Mouse (Mus musculus) mouse trophoblast stem cell (cell line): ENCODE measurements around the gene Neurod2.

ENCODE experiments used
- in situ Hi-C, 2 experiments: fragments of 300-500 bp; cut with MseI, MboI; formaldehyde crosslinking; loops; 2 replicates in 1 of 2; 3 replicates in 1 of 2; pipeline ENCODE4 v1.15.1; 2025

Neurod2 gene

GRCm38 (mm10) chr11:98329081-98329959, at the start of gene Neurod2:
Gene Neurod2, minus strand, starts transcription at chr11:98329648.
- in situ Hi-C loops: no loop called here

GRCm38 (mm10) chr11:98377787-98378186, 48.3 kb upstream of the Neurod2 start:
- in situ Hi-C loops: no loop called here

DNA sequence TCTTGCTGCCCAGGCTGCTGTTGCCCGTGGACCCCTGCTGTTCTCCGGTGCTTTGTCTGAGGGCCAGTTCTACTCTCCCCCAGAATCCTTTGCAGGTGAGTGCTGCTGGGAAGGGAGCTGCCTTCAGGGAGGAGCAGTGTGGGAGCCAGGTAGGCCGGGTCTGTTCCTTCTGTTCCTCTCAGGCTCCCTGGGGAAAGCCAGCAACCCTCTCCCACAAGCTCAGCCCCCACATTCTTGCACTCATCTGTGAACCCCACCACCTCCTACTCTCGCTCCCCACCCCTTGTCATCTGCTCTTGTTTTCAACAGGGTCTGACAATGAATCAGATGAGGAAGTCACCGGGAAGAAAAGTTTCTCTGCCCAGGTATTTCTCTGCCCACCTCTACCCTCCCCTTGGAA, 47.3 kb upstream of the Neurod2 start:
- in situ Hi-C loops: no loop called here

DNA sequence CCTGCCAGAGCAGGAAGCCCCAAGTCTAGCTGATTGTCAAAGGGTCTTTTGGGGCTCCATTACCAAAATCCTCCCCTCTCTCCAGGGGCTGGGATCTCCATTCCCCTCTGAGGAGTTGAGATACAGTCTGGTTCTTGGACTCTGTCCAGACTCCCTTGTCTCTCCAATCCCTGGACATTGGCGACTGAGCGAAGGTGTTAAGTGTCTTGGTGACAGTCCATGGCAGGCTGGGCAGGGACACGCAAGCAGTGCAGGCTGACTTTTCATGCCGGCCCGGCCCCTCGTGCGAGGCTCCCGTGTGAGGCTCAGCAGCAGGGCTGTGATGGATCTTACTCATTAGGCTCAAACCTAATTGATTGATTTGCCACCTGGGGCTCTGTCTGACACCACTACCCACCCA, 44.8 kb upstream of the Neurod2 start:
- in situ Hi-C loops: no loop called here

DNA sequence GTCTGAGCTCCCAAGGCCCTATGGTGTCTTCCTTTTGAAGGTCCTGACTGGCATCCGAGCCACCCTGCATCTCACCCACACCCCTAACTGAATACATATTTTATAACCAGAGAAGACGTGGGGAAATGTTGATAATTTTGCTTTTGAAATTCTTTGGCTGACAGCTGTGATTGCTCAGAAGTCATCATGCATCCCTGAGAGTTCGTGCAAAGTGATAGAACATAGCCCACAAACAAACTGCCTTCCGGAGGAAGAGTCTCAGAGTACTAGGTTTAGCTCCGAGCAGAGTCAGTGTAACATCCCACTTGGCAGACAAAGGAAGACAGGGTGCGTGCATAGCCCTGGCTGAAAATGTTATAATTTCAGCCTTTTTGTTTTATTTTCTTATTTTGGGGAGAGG, 43.8 kb upstream of the Neurod2 start:
- in situ Hi-C loops: no loop called here

GRCm38 (mm10) chr11:98372406-98372805, 43.0 kb upstream of the Neurod2 start:
- in situ Hi-C loops: no loop called here

GRCm38 (mm10) chr11:98371556-98372240, 42.2 kb upstream of the Neurod2 start:
- in situ Hi-C loops: no loop called here

DNA sequence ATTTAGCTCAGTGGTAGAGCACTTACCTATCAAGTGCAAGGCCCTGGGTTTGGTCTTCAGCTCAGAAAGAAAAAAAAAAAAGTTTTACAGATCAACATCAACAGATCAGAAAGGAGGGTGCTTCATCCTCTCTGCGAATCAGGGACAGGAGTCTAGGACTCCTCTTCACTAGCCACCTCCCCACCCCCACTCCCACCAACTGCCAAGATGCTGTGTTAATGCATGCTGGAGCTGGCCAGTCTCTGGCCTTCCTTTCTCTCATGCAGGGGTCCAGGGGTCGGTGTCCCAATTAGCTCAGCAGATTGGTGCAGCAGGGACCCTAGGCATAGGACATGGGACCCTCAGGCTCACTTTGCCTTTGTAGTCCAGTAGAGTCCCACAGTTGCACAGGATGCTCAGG, 41.1 kb upstream of the Neurod2 start:
- in situ Hi-C loops: no loop called here

GRCm38 (mm10) chr11:98369337-98369736, 39.9 kb upstream of the Neurod2 start:
- in situ Hi-C loops: no loop called here

- in situ Hi-C loops: no loop called here
Observed at GRCm38 (mm10) chr11:98367863-98368186, 38.4 kb upstream of the Neurod2 start.

DNA sequence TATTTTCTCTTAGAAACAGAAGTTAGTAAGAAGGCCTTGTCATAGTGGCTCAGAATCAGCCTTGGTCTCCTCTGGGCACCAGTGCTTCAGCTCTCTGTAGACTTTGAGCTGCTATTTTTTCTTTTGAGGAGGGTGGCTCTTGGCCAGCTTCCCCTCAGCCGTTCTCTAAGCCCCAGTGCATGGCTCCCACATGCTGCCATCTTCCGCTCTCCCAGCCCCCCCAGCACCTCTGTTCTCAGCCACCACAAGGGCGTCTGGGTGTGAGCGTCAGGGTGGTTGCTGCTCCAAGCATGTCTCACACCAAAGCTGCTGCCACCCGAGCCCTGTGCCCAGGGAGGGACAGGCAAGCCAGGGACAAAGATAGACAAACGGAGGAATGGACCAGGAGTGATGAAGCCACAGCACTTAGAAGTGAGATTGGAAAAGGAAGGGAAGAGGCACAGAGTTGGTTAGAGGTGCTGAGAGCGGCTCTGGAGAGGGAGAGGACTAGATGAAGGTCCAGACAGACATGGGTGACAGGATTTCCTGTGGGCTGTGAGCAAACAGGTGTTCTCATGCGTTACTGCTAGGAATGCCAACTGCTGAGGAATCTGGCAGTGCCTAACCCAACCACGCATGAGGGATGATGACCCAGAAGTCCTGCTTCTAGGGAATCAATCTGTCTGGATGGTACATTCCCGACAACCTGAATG, 37.9 kb upstream of the Neurod2 start:
- in situ Hi-C loops: no loop called here

DNA sequence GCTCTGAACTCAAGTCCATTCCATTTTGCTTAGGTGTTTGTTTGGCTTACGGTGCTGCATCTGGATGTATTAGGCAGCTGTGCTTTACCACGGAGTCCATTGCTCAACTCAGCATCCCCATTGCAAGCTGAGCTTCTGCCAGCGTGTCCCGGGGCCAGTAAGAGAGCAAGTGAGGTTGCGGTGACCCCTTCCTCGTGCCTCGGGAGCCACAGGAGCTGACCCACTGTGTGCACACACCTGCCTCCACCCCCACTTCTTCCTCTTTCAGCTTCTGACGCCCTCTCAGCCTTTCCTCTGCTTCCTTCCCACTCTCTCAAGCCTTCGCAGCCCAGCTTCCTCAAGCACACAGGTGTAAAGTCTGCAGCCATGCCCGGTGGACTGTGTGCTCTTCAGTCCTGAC, 36.8 kb upstream of the Neurod2 start:
- in situ Hi-C loops: no loop called here

- in situ Hi-C loops: no loop called here
Observed at GRCm38 (mm10) chr11:98364410-98364809, 35.0 kb upstream of the Neurod2 start.

GRCm38 (mm10) chr11:98363817-98364216, 34.4 kb upstream of the Neurod2 start:
- in situ Hi-C loops: no loop called here

DNA sequence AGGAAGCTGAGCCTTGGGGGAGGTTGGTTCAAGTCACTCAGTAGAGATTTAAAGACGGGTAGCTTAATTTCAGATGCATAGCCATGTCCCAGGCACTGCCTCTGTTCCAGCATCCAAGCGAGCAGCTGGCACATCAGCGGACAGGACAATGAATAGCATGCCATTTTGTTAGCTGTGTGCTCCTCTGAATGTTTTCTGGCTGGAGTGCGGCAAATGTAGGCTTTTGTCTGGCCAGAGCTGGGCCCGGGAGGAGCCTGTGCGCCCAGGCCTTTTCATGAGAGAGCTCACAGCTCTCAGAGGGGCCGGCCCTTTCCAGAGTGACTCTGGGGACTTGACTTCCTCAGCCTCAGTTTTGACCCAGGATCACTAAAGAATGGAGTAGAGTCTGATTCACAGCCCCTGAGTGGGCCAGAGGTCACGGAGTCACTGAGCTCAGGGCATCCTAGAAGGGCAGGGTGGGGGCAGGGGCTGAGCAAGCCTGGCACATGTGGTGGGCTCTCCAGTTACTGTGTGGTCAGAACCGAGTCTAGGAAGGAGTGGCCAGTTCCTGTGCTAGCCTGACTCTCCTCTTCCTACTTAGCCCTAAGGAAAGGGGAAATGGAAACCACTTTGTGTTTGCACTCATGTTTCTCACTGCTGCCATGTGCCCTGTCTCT, 31.5 kb upstream of the Neurod2 start:
- in situ Hi-C loops: no loop called here

DNA sequence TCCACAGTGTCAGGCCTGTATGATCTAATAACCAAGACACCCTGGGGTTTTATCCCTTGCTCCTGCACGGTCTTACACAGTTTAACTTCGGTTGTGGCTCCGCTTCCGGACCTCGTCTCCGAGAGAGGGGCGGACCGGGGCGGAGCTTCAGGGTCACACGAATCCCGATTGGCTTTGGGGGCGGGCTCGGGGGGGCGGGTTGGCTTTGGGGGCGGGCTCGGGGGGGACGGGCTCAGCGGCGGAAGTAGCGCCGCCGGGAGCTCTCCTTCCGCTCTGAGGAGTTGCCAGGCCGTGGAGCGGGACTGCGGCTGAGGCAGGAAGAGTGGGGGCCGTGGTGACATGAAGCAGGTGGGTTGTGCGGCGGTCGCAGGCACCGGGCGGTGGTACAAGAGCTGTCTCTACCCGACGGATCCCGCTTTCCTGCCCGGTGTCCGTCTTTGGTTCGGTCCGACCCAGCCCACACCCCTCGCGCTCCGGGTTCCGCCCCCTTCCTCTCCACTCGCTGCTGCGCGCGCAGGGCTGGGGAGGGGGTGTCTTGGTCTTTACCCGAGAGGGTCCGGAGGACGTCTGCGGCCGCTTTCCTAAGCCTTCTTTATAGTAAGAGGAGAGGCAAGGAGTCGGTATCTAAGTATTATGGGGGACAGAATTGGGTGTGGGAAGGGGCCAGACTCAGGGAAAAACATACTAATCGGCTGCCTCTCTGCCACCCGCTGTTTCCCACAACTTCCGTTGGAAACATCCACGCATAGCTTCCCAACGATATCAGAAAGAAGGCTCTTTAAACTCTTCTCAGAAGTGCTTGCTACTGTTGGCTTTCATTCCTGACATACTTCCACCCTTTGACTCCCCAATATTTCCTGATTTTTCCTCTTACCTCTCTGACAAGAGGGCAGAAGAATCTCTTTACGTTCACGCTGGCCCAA, 29.0 kb upstream of the Neurod2 start, which contains the start of gene Stard3:
Gene Stard3, plus strand, starts transcription at position 208 of the 923 bp plus-strand sequence.
- in situ Hi-C loops: no loop called here

DNA sequence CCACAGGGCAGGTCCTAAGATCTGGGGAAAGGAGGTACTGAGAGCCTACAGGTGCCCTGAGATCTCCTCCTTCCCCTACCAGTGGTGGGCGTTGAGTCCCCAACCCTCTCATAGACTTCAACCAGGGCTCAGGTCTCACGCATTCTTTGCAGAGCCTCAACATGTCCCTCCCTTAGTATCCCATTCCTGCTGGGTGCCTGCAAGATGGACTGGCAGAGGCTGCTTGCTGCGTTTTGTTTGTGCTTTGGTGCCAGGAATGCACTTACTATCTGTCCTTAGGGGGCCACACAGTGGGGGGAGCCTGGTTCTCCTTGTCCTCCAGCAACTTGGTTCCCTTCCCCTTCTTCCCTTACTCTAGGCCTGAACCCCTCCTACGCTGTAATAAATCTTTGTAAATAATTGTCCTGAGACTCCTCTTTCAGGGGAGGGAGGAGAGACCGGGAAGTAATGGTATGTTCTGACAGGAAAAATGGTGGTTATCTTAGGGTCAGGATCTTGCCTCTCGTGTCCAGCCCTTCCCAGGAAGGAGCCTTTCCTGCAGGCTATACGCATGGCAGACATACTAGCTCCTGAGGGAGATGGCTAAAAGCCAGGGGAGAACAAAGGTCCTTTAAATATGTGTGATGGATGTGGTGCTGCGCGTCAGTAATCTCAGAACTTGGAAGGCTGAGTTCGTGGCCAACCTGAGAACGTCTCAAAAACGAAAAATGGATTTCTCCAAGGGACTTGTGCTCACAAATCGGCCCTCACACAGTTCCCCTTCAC, 28.1 kb upstream of the Neurod2 start:
- in situ Hi-C loops: no loop called here

GRCm38 (mm10) chr11:98356625-98357394, 27.4 kb upstream of the Neurod2 start:
- in situ Hi-C loops: no loop called here

DNA sequence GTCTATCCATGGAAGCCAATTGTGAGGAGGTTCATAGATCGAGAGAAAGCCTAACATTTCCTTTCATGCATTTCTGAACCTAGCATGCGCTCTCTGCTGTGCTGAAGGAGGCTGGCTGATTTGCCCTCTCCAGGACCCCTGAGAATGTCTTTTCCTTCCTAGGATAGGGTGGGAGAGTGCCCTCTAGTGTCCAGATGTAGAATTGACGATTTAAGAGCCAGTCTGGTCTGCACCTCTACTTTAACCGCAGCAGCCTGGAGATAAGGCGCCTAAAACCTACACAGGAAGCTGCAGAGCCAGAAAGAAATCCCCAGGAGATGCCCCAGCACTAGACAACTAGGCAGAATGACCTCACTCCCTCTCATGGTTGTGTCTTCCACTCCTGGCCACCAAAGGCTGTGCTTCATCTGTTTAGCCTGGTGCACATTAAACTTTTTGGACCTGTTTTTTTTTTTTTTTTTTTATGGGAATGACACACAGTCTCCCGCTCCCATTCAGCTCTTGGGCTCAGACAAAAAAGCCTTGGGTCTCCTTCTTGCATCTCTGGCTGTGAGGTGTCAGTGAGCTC, 26.4 kb upstream of the Neurod2 start:
- in situ Hi-C loops: no loop called here
